Mouse (Mus musculus) heart, postnatal 0 days (tissue): ENCODE data around the gene Mfsd11.

ENCODE experiments used
- CTCF ChIP-seq: IDR thresholded peaks from 2 replicates; pipeline ENCODE4 v1.5.1; 2016; ENCODE audit warnings: antibody characterized with exemption, control low read depth, low read depth
- EP300 ChIP-seq: IDR thresholded peaks from 2 replicates; pipeline ENCODE4 v1.6.1; 2016; ENCODE audit warnings: antibody characterized with exemption, low read depth

- TF ChIP-seq EP300 = no peak
- no peak for TF ChIP-seq CTCF
Measured at GRCm38 (mm10) chr11:116814076-116814883, 38.0 kb upstream of the Mfsd11 start.
